ENCODE assay signal across 16 mouse cellular contexts in the genomic region with DNA sequence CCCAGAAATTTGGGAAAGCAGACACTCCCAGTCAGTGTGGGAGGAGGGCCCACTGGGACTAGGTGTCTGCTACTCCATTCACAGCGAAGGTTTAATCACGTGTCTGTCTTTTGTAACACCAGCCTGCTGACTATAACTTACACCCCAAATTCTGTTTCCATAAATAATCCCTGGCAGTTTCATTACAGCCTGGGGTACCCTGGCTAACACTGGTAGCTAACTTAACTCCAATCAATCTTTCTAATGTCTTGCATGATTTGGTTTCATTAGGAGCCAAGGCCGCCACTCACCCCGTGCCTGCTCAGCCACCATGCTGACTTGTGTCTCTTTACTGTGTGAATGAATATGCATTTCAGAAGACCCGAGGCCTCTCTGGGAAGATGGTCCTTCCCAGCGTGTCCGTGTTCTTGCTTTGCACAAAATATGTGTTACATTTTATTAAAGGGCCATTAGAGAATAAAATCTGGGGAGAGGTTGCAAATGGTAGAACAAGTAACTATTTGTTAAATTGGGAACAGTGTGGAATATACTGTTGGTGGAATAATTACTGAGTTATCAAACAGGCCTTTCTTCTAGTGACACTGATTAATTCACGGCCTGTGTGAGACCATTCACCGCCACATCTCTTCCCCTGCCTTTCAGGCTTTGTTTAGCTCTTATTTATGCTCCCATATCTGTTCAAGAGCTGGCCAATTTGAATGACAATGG. TPM values are rescaled to one million over a fixed set of nuclear protein-coding genes. Genes with fewer than 3 reads are reported as not detected.
DNase-seq lines count a peak whose midpoint lies in the region; ATAC-seq lines count a peak whose summit lies in the region.
"Had no signal": no experiment of that assay in that cellular context is flagged by ENCODE, and none has a peak within 500 bp of the region (broad histone marks: within the 10 kb centered on the region; RNA-seq: fewer than 3 reads in every experiment).

No protein-coding gene starts in this region.

- WGBS in hindbrain, embryonic 15.5 days = 18% methylated on average over 9 of the region's 9 CpGs
- WGBS in neural tube, embryonic 12.5 days = 12% methylated on average over 9 of the region's 9 CpGs

- H3K27ac ChIP-seq in hindbrain, embryonic 15.5 days (replicated peaks) = no peak overlapping the region; the same call in 1 of the 2 replicates
- 0 out of 2 replicates have a peak overlapping the region, but pooled peaks have one; percentile 21 for H3K27ac ChIP-seq in neural tube, embryonic 12.5 days
- H3K27ac ChIP-seq: liver, embryonic 14.5 days had no signal

- no peaks in the 10 kb centered on the region for H3K36me3 ChIP-seq in hindbrain, embryonic 15.5 days
- no peaks in the 10 kb centered on the region for H3K36me3 ChIP-seq in neural tube, embryonic 12.5 days

- ATAC-seq in frontal cortex, adult (ENCODE audit: low TSS enrichment) = 0 out of 2 replicates have a peak, but pooled peaks have one; percentile 57
- peak; percentile 69; the same call in 1 of the 2 replicates for ATAC-seq in hindbrain, embryonic 15.5 days (ENCODE audit: low FRiP score, low read depth)
- ATAC-seq in neural tube, embryonic 12.5 days (ENCODE audit: low FRiP score, low read depth) = peak; percentile 97

- no peak for DNase-seq in frontal cortex, postnatal 36 days (ENCODE audit: low spot score in 2 of 2)
- DNase-seq in embryo, embryonic 9.5 days (ENCODE audit: extremely low spot score) = peak; percentile 39
- DNase-seq in lung, postnatal 4 days = no peak
- no peak for DNase-seq in thymus, postnatal 36 days
- DNase-seq in gastrocnemius, postnatal 4 days (ENCODE audit: low spot score in 2 of 2) = no peak

- H3K27me3 ChIP-seq in hindbrain, embryonic 15.5 days = no peaks in the 10 kb centered on the region
- no peaks in the 10 kb centered on the region for H3K27me3 ChIP-seq in neural tube, embryonic 12.5 days (replicated peaks)
- H3K27me3 ChIP-seq: megakaryocyte, embryonic 14.5 days had no signal

- no peaks in the 10 kb centered on the region for H3K9me3 ChIP-seq in hindbrain, embryonic 15.5 days
- H3K9me3 ChIP-seq in neural tube, embryonic 12.5 days = no peaks in the 10 kb centered on the region
- H3K9me3 ChIP-seq: megakaryocyte, embryonic 14.5 days had no signal

- H3K4me2 ChIP-seq in hindbrain, embryonic 15.5 days = no peak overlapping the region
- H3K4me2 ChIP-seq in neural tube, embryonic 12.5 days (replicated peaks) = no peak overlapping the region
- H3K4me2 ChIP-seq: heart, embryonic 11.5 days had no signal

- no peak overlapping the region for H3K4me3 ChIP-seq in hindbrain, embryonic 15.5 days
- H3K4me3 ChIP-seq in neural tube, embryonic 12.5 days = no peak overlapping the region
- H3K4me3 ChIP-seq: erythroblast, embryonic 14.5 days; megakaryocyte, embryonic 14.5 days had no signal

- H3K4me1 ChIP-seq in hindbrain, embryonic 15.5 days (replicated peaks) = peaks cover 10% of the 10 kb centered on the region; the same call in 1 of the 2 replicates
- H3K4me1 ChIP-seq in neural tube, embryonic 12.5 days = peaks cover 11% of the 10 kb centered on the region
- H3K4me1 ChIP-seq: megakaryocyte, embryonic 14.5 days had no signal

- H3K9ac ChIP-seq in hindbrain, embryonic 15.5 days = no peak overlapping the region
- H3K9ac ChIP-seq in neural tube, embryonic 12.5 days = no peak overlapping the region
- H3K9ac ChIP-seq: liver, embryonic 14.5 days had no signal

RNA-seq across cellular contexts. Expression of gene A1bg, which starts 45.2 kb away (rescaled TPM):
- polyA plus RNA-seq in hindbrain, embryonic 15.5 days (2015; fragmentation: Nextera tagmentation; extraction: Ambion mirVana) = not detected in 2 replicates
- polyA plus RNA-seq in neural tube, embryonic 12.5 days (2016; fragmentation: Nextera tagmentation; extraction: Ambion mirVana) = not detected in 2 replicates
- not detected for total RNA-seq in gastrocnemius, postnatal 4 days (2021)
- total RNA-seq: adrenal gland, postnatal 4 days; left cerebral cortex, adult 18-20 months had no signal
- polyA plus RNA-seq: erythroblast, embryonic 14.5 days; heart, embryonic 11.5 days; intestine, embryonic 14.5 days; liver, embryonic 14.5 days; urinary bladder, adult 2 months had no signal
